Mouse (Mus musculus): ENCODE results near the gene Ino80e.

The Ino80e gene

GRCm38 (mm10) chr7:126815726-126816222, 46.4 kb downstream of the Ino80e start:
- no peak for DNase-seq (ENCODE audit: low spot score in 2 of 2)

- DNase-seq (ENCODE audit: low spot score in 2 of 2), result no peak
Observed at GRCm38 (mm10) chr7:126809723-126810369, 52.3 kb downstream of the Ino80e start.

GRCm38 (mm10) chr7:126808703-126809455, 53.3 kb downstream of the Ino80e start:
- DNase-seq (ENCODE audit: low spot score in 2 of 2), result peak; percentile 71 to 82

DNA sequence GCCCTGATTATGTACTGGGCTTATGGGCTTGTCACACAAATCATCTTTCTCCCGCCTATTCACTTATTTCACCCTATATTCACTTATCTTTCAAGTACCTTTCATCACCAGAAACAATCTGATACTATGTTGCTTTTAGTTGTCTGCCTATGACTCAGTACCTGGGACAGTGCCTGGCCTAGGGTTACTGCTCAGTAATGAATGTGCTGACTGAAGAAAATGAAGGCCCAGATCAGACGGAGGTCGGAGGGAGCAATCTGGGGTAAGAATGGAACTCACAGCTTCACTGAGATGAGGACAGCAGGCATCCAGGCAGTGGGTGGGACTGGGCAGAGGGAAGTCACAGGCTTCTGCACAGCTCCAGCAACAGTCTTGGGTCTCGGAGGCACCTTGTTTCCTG, 54.8 kb downstream of the Ino80e start:
- DNase-seq (ENCODE audit: low spot score in 2 of 2), result no peak

DNA sequence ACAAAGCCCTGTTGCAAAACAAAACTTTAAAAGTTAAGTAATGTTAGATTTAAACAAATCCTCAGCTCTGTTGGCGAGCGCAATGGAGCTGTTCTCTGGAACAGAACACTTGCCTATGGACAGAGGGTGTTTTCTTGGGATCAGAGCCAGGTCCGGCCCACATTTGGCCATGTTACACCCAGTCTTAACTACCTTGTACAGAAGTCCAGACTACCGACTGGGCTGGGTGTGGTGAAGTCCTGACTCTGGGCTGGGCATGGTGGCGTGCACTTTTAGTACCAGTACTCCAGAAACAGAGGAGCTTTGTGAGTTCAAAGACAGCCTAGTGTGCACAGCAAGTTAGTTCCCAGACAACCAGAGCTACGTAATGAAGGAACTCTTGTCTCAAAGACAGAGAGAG, 55.2 kb downstream of the Ino80e start:
- DNase-seq (ENCODE audit: low spot score in 2 of 2), result no peak

DNA sequence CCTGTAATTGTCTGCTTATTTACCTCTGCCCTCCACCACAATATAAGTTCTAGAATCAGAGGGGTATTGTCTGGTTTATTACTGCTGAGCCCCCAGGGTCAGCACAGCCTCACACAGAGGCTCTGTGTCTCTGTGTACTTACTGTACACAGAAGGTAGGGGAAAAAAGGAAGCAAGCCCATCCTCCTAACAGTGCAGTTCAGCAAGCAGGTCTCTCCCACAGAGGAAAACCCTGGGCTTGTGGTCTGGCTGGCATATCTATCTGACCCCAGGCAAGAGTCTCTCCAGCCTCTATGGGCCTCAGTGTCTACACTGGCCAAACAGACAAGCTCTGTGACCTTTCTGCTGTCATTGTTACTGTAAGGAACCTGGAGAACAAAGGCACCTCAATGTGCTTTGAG, 58.4 kb downstream of the Ino80e start:
- DNase-seq (ENCODE audit: low spot score in 2 of 2), result no peak

DNA sequence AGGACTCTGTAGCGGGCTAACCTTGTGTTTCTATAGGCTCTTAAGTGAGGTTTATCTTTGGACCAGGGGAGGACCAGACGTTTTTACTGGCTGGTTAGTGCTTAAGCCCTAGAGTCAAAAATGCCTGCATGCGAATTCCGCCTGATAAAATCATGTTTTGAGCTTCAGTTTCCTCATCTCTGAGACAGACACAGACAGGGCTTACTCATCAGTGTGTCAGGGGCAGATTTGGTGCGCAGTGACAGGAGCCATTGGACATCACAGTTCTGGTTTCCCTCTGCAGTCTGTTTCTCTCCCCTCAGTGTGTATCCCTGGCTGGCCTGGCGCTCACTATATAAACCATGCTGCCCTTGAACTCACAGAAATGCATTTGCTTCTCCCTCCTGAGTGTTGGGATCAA, 59.0 kb downstream of the Ino80e start:
- no peak for DNase-seq (ENCODE audit: low spot score in 2 of 2)

- DNase-seq (ENCODE audit: low spot score in 2 of 2), result no peak
Observed at GRCm38 (mm10) chr7:126802134-126802889, 59.9 kb downstream of the Ino80e start.

GRCm38 (mm10) chr7:126801057-126801422, 61.1 kb downstream of the Ino80e start:
- DNase-seq (ENCODE audit: low spot score in 2 of 2), result no peak

All from spleen, postnatal 10 days (tissue).